Mouse (Mus musculus): Measurements from ENCODE around the gene Wnt2.

The Wnt2 gene

DNA sequence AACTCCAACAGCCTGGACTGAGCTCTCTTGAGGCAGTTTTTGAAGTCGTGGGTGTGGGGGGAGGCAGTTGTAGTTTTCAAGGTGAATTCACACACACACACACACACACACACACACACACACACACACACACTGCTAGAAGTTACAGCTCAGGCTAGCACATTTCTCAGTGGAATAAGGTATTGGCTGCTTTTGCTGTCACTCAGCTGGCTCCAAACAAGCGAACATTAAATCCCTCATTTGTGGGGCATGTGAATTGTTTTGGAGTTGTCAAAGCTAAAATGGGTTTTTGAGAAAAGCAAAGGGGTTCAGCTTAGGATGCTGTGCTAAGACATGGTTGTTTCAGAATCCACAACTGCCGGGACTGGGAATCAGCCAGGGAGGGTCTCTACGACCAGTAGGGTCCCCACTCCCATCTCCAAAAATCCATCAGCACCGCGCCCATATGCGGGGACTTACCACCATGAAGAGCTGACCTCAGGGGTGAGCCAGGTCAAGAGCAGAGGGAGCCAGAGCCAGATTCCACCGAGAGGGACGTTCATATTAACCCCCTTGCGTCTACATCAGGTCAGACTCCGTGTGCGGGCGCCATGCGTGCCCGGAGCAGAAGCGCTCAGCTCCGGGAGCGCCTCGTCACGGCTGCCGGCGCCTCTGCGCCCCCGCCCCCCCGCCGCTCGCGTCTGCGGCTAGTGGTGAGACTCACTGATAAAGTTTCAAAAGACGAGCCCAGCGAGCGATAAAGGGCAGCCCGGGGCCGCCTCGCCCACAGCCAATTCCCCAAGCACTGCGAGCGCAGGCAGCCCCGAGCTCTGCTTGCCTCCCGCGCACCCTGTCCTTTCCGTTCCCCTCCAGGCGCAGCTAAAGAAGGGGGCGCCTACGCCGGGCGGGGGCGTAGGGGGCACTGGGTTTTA, at the start of gene Wnt2:
Gene Wnt2, minus strand, starts transcription at position 840 of the 911 bp plus-strand sequence.
- no peak for DNase-seq (ENCODE audit: low spot score in 2 of 2)

DNA sequence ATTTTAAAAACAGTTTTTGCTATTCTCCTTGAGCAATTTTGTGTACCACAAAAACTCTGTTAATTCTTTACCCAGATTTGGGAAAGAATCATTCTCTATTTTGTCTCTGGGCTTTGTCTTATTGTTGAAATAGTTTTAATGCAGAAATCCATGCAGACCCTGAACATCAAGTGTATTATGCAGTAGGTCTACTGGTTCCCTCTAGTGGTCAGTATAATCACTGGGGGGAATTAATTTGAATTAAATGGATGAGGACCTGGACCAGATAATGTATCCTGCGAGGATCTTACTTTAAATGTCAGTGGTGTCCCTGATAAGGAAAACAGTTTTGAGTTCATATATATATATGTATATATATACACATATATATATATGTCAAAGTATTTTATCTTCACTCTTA, 48.2 kb upstream of the Wnt2 start:
- no peak for DNase-seq (ENCODE audit: low spot score in 2 of 2)

DNA sequence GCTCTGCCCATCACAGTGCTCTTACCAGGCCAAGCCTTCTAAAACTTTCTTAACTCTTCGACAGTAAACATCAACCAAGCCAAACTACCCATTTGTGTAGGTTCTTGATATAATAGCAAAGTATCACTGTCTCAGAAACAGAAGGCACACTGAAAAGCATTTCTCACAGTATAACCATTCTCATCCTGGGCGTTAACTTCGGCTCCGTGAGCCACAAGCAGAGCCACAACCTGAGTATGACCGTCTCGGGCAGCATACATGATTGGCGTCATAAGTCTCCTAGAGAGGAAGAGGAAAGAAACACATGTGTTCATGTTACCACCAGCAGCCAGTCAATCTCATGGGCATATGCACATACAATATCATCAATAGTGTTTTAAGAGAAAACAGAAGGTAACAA, 46.6 kb upstream of the Wnt2 start:
- DNase-seq (ENCODE audit: low spot score in 2 of 2) = no peak

DNA sequence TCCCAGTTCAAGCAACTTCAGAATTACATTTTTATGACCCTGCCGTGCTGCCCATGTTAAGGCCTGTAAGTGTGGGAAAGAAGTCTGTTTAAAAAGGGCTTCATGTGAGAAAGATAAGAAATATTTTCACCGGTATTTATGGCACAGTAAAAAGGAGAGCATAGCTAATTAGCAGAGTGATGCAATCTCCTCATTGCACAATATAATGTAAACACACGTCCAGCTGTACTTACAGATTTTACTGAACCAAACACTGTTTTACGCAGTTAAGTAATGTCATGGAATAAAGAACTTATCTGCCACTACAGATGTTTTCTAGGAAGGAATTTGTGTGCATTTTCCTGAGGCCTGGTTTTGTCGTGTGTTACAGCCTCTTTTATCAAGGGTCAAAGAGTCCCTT, 46.2 kb upstream of the Wnt2 start:
- DNase-seq (ENCODE audit: low spot score in 2 of 2) = no peak

DNA sequence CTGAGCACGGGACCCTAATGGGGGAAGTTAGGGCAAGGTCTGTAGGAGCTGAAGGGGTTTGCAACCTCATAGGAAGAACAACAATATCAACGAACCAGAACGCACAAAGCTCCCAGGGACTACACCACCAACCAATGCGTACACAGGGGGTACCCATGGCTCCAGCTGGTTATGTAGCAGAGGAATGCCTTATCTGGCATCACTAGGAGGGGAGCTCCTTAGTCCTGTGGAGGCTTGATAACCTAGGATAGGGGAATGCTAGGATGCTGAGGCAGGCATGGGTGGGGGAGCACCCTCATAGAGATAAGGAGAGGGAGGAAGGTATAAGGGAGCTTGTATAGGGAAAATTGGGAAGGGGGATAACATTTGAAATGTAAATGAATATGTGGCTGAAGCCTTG, 27.5 kb upstream of the Wnt2 start:
- DNase-seq (ENCODE audit: low spot score in 2 of 2) = no peak

DNA sequence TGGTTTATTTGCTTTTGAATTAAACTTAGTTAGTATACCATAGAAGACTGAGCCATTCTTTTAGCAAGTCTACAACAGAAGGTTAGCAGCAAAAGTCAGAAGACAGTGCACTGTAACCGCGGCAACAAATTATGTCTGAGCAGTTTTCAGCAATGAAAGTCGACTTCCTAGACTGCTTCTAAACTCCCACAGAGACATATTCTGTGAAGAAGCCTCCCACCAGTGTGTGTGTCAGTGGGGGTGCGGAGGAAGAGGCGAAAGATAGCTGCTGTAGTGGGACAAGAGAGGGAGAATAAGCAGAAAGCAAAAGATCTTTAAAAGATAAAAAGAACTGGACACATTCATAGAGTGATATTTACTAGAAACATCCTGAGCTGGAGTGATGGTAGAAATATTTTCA, 21.3 kb upstream of the Wnt2 start:
- DNase-seq (ENCODE audit: low spot score in 2 of 2) = peak; percentile 23 to 27

DNA sequence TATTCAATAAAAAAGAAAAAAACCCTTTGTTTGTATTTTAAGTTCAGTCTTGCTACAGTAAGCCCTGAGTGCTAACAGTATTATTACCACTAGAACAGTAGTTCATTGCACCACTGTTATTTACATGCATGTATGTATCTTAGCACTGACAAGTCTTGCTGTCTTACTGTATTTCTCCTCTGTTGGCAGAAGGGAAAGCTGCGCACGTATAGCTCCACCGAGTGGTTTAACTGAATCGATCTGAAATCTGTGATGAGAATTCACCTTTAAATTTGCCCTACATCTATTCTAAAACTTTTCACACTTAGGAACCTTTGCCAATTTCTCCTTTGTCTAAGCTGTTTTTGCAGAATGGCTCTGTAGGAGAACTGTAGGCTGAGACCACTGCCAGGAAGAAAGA, 13.9 kb upstream of the Wnt2 start:
- no peak for DNase-seq (ENCODE audit: low spot score in 2 of 2)

DNA sequence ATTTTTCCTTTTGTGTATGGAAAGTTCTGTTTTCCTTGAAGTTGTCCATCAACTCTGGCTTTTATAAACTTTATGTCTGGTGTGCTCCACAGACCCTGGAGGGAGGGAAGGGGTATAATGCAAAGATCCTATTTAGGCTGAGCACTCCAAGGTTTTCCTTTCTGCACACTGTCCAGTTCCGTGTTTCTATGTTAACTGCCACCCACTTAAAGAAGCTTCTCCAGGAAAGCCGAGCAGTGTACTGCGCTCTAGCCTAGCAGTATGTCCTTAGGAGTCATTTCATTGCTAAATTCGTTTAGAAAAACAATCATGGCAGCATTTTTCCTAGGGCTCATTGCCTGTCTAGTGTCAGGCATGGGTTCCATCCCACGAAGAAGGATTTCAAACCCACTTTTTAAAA, 12.8 kb upstream of the Wnt2 start:
- DNase-seq (ENCODE audit: low spot score in 2 of 2) = no peak

DNA sequence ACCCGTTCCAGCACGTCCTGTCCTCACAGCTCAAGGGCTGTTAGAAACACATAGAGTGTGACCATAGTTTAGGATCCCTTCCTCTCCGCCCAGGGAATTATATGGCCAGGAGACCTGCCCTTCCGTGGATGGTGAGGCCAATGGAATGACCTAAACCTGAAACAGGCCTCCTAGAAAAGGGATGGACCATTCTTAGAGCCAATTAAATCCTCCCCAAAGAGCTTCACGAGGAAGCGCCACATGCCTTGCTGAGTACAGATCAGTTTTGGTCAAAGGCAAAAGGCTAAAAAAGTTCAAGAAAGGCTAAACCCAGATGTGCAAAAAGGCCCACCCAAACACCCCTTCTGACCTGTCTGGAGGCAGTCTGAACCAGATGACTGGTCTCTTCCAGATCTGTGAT, 1.9 kb upstream of the Wnt2 start:
- no peak for DNase-seq (ENCODE audit: low spot score in 2 of 2)

DNA sequence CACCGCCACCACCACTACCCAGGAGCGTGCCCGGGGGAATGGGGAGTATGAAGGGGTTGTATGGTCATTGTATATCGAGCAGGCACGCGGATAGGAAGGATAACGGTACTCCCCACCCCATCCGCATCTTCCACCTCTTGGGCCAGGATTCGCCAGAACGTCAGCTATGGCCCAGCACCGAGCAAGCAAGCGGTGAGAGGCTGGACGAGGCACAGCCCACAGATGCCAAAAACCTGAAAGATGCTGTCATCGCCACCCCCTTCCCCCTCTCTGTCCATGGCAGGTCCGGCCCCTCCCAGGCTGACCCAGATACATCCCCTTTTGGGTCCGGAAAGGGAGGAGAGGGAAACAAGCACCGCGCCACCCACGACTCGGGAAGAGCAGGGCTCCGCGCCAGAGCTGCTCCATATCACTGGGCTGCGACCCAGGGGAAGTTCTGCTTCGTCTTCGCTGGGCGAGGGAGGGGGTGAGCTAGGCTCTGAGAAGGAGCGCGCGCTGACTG, 1.2 kb upstream of the Wnt2 start:
- peak in 1 of 2 experiments; percentile 26 for DNase-seq (ENCODE audit: low spot score in 2 of 2)

DNA sequence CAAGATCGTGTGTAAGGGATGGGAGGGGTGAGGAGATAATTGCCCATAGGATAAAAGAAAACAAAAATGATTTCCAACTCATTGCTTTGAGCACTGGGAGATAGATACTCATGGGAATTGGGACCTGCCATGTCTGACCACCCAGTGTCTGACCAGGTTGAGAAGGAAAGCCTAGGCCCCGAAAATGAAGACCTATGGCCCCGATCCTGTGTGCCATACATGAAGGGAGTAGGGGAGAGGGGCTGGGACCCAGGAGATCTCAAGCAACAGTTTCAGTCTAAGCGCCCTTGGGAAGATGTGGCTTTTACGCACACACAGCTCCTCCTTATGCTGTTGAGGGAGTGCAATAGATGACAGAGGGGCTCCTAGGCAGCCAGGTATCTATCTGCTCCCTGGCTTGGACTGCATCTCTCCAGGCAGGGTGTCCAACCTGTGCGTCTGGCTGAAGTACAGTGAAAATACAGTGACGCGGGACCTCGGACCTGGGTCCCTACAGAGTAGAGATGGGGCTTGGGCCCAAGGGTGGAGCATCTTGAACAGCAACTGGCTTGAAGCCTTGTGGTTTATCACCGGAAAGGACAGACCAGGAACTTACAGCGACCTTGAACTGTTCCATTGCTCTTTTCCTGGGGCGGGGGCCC, 603 bp upstream of the Wnt2 start:
- no peak for DNase-seq (ENCODE audit: low spot score in 2 of 2)

DNA sequence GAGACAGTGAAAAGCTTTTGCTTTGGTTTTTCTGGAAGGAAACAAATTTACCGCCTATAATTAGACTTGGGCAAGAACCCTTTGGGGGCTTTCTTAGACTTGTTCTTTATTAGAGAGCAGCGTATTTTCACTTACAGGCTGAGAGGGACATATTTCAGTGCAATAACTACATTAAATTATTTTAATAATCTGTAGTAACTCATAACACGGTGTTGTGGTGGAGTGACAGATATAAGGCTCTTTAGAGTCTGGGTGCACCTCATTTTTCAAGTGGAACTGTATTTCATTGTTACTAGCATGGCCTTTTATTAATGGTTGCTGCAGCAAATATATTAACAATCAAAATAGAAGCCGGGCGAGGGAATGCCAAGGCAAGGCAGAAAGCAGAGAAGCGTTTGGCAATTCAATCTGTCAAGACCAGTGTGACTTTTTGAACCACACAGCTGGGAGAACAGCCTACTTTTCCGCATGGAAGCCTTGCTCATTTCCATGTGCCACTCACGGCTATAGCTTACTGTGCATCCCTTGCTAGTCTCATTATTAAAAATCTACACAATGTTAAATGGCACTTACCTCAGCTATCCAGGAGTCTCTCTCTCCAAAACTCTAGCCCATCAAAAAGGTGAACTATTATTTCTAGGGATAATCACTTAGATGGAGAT, 6.1 kb downstream of the Wnt2 start:
- no peak for DNase-seq (ENCODE audit: low spot score in 2 of 2)

DNA sequence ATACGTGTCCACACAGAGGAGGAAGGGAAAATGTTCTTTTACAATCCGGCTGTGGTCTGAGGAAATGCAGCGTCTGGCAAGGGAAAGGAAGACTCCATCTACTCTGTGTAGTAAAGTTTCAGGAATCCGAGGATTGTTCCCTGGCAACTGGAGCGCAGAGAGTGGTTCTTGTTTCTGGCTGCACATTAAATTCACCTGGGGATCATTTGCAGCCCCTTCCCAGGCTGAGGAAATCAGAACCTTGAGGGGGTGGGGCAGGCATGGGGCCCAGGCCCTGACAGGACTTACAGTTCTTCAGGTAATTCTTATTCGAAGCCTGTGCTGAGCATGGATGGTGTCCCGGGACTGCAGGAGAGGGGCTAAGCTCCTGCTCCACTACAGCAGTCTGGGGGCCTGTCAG, 17.0 kb downstream of the Wnt2 start:
- DNase-seq (ENCODE audit: low spot score in 2 of 2) = no peak

DNA sequence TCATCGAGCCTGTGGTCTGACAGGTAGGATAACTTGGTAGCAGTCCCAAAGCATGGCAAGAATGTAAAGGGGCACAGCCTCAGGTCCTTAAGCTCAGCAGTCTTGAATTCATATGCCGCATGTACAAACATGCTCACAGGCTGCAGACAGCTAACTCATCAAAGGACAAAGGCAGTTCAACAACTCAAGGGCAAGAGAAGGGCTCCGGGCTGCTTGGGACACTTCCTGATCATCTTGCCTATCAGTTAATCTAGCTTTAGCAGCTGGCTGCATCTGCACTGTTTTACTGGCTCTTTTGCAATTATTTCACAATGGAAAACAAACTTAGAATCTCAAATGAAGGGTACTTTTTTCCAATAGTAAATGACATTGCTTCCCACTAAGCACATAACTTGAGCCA, 23.0 kb downstream of the Wnt2 start:
- DNase-seq (ENCODE audit: low spot score in 2 of 2) = no peak

DNA sequence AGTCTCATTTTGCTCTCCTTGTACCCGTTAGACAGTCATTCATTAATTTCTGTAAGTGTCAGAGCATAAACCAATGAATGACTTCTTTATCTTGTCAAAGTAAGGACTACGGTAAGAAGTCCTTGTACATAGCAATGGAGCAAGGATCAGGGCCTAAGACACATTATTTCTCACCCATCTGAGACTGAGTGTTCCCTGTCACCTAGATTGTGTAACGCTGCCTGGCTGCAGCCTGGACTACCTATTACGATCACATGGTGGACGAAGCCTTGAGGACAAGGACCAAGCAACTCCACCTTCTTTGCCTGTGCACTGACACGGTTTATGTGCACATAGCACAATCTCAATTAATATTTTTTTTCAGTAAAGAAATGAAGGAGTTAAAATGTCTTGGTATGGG, 28.3 kb downstream of the Wnt2 start:
- no peak for DNase-seq (ENCODE audit: low spot score in 2 of 2)

DNA sequence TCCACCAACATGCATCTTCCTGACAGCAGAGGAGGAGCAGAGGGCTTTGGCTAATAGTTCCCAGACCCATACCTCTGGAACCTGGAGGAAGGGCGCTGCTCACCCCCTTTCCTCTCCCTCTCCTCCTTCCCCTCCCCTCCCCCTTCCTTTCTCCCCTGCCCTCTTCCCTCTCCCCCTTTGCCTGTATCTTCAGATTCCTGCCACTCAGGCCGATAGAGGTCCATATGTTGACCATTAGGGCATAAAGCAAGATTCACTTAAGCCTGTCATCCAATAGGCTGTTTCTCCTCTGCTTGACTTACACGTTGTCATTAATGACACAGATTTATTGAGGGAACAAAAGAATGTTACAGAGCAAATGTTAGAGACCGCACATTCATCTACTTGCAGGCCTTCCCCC, 31.9 kb downstream of the Wnt2 start:
- no peak for DNase-seq (ENCODE audit: low spot score in 2 of 2)

DNA sequence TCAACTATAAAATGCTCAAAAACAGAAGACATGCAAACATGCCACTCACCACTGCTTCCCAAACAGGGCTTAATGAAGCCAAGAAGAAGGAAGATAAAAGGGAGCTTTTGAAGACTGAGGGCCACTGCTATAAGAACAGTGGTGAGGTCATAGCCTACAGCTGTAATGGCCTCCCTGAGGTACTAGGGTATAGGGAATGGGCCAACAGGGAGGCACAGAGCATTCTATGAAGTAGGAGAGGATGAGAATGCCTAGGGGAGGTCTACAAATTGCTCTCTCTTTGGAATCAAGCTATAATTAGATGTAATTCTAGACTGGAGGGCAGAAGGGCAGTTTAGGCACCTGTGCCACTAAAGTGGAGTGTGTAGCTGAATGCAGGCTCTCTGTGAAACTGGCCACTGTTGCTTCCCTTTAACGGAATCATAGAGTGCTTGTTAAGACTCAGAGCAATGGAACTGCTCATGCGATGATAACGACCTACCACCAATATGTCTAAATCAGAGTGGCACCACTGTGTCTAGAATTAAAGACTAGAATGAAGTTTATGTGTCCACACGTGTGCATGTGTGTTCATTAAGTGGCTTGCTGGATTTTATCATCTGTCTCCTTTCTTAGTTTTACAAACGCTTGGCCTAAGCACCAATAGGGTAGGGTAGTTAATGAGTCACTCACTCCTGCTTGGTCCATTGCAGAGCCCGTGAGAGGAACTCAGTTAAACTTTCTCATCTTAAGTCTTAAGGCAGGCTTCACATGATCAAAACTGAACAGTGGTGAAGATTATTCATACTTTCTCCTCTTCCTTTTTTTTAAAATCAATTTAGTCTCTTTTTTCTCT, 35.2 kb downstream of the Wnt2 start:
- no peak for DNase-seq (ENCODE audit: low spot score in 2 of 2)

DNA sequence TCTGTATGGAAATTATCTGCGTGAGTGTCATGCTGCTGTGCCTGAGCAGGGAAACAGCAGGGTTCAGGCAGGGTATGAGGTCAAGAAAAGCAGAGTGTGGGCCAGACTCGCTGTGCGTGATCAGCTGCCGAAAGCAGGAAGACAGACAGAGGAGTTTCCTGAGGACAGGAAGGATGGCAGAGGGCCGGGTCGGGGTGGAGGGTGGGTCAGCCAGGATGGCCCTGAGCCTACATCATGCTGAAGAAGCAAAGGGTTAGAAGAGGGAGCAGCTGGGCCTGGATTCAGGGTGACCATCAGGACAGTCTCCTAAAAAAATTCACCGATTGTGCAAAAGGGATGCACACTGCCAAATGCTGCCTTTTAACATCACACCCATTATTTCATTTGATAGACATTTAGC, 38.8 kb downstream of the Wnt2 start:
- DNase-seq (ENCODE audit: low spot score in 2 of 2) = no peak

DNA sequence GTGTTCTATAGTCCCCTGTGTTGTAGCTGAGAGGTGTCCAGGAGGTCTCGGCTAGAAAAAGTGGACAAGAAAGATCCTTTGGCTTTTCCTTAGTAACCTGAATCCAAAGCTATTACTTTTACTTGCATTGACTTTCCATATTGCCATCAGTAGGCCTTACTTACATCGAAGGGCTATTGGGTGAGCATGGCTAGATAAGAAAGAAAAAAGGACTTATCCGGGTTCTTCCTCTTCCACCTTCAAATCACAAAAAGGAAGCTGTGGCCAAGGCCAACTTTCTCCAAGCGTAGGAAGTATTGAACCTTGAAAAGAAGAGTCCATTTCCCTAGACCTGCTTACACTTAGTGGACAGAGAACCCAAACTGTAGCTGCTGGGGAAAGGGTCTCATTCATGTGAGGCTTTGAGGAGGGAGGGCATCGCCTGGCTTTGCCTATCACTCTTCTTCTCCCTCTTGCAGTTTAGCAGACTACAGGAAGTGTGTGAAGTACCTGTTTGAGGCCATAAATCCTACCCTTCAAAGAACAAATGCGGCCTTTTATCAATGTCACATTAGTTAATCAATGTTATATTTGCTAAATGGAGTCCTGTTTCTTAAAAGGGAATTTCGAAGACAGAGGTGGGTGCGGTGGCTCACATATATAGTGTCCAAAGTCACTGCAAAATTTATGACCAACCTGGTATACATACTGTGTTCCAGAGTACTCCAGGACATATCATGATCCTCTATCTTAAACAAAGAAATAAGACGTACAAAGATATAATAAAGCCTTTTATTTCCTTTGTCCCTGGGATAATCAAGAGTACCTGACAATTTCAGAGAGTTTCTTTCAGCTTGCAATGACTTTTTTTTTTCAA, 40.0 kb downstream of the Wnt2 start:
- no peak for DNase-seq (ENCODE audit: low spot score in 2 of 2)

DNA sequence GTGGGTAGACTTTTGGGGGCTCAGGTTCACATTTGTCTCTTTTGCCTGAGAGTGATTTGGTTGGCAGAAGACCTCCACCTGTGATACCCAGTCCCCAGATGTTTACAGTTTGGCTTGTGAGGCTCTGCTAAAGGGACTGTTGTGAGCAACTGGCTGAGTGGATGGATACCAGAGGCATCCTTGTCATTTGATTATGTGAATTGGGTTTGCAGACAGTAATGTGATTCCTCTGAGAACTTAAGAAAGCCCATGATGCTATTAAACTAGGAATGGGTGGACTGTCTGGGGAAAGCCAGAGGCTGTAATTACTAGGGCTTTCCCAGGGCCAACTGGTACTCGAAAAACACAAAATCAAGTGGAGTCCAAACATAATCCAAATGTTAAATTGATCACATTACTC, 51.0 kb downstream of the Wnt2 start:
- DNase-seq (ENCODE audit: low spot score in 2 of 2) = no peak

DNA sequence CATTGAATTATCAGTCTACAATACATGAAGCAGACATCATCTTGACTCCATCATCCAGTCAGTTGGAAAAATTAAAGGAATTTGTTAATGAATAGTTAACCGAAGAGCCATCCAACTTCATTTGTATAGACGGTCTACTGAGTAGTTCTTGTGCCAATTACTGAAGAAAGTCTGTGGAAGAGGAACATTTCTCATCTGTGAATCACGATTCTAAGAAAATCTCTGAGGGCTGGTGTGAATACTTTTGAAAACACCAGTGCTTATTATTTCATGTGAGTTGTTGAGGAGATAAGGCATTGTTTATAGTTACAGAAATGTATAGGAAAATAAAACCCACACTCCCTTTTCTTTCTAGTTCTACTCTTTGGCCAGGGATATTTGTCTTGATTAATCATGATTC, 51.5 kb downstream of the Wnt2 start:
- DNase-seq (ENCODE audit: low spot score in 2 of 2) = no peak
